Mouse (Mus musculus): Measurements from ENCODE around the gene Ube2o.

The Ube2o gene

GRCm38 (mm10) chr11:116543110-116543509 is 38.1 kb downstream of the Ube2o start:
- no peak for DNase-seq (ENCODE audit: low spot score)

GRCm38 (mm10) chr11:116541183-116541582 is 40.1 kb downstream of the Ube2o start:
- no peak for DNase-seq (ENCODE audit: low spot score)

- no peak for DNase-seq (ENCODE audit: low spot score)
Measured at GRCm38 (mm10) chr11:116538142-116538735, 43.0 kb downstream of the Ube2o start.

GRCm38 (mm10) chr11:116537388-116537787 is 43.9 kb downstream of the Ube2o start:
- DNase-seq (ENCODE audit: low spot score): no peak

GRCm38 (mm10) chr11:116536685-116537084 is 44.6 kb downstream of the Ube2o start:
- no peak for DNase-seq (ENCODE audit: low spot score)

GRCm38 (mm10) chr11:116534154-116534865 is 46.9 kb downstream of the Ube2o start:
- peak; percentile 51 for DNase-seq (ENCODE audit: low spot score)

- DNase-seq (ENCODE audit: low spot score): no peak
Measured at GRCm38 (mm10) chr11:116533341-116534153, 47.7 kb downstream of the Ube2o start.

GRCm38 (mm10) chr11:116532810-116533338 is 48.4 kb downstream of the Ube2o start:
- peak; percentile 67 for DNase-seq (ENCODE audit: low spot score)

GRCm38 (mm10) chr11:116532262-116532809 is 48.9 kb downstream of the Ube2o start:
- DNase-seq (ENCODE audit: low spot score): no peak

- no peak for DNase-seq (ENCODE audit: low spot score)
Measured at GRCm38 (mm10) chr11:116531371-116532191, 49.7 kb downstream of the Ube2o start.

GRCm38 (mm10) chr11:116530187-116531147 is 50.8 kb downstream of the Ube2o start, which contains the start of gene Sphk1:
Gene Sphk1, plus strand, starts transcription at chr11:116530925.
- no peak for DNase-seq (ENCODE audit: low spot score)

- no peak for DNase-seq (ENCODE audit: low spot score)
Measured at GRCm38 (mm10) chr11:116528636-116529320, 52.5 kb downstream of the Ube2o start.

- no peak for DNase-seq (ENCODE audit: low spot score)
Measured at GRCm38 (mm10) chr11:116523699-116524189, 57.5 kb downstream of the Ube2o start.

- DNase-seq (ENCODE audit: low spot score): no peak
Measured at GRCm38 (mm10) chr11:116522886-116523698, 58.2 kb downstream of the Ube2o start.

- no peak for DNase-seq (ENCODE audit: low spot score)
Measured at GRCm38 (mm10) chr11:116522046-116522445, 59.2 kb downstream of the Ube2o start.

- DNase-seq (ENCODE audit: low spot score): no peak
Measured at GRCm38 (mm10) chr11:116521143-116521542, 60.1 kb downstream of the Ube2o start.

GRCm38 (mm10) chr11:116518482-116518881 is 62.8 kb downstream of the Ube2o start:
- DNase-seq (ENCODE audit: low spot score): no peak

GRCm38 (mm10) chr11:116515330-116516020 is 65.8 kb downstream of the Ube2o start:
- no peak for DNase-seq (ENCODE audit: low spot score)

Data from ovary, postnatal 10 days (tissue).